Comparison of ENCODE assay signal across 16 mouse cellular contexts in genomic region chr4:124593210-124593609, GRCm38 (mm10). TPM values are rescaled to one million over a fixed set of nuclear protein-coding genes. Genes with fewer than 3 reads are reported as not detected.
"Had no signal": no experiment of that assay in that cellular context is flagged by ENCODE, and none has a peak within 500 bp of the region (broad histone marks: within the 10 kb centered on the region; RNA-seq: fewer than 3 reads in every experiment).

No protein-coding gene starts in this region.

- H3K4me3 ChIP-seq: kidney, embryonic 15.5 days; limb, embryonic 10.5 days; megakaryocyte, embryonic 14.5 days; midbrain, embryonic 12.5 days had no signal

- DNase-seq: kidney, postnatal 14 days; layer of hippocampus, adult 9-11 months; lung, embryonic 14.5 days; lung, postnatal 10 days; thymus, postnatal 4 days had no signal

- H3K9ac ChIP-seq: kidney, embryonic 15.5 days; lung, embryonic 14.5 days; midbrain, embryonic 12.5 days had no signal

- H3K36me3 ChIP-seq: kidney, embryonic 15.5 days; limb, embryonic 10.5 days; midbrain, embryonic 12.5 days had no signal

- H3K4me2 ChIP-seq: kidney, embryonic 15.5 days; liver, embryonic 11.5 days; lung, embryonic 14.5 days; midbrain, embryonic 12.5 days had no signal

- H3K27ac ChIP-seq: kidney, embryonic 15.5 days; limb, embryonic 10.5 days; macrophage; midbrain, embryonic 12.5 days; stomach, postnatal 0 days had no signal

- H3K9me3 ChIP-seq: kidney, embryonic 15.5 days; limb, embryonic 10.5 days; megakaryocyte, embryonic 14.5 days; midbrain, embryonic 12.5 days had no signal

- ATAC-seq: midbrain, embryonic 16.5 days had no signal

- H3K4me1 ChIP-seq: limb, embryonic 10.5 days; megakaryocyte, embryonic 14.5 days had no signal

RNA-seq across cellular contexts. Expression of gene 3100002H09Rik, which starts 17.4 kb away (rescaled TPM):
- polyA plus RNA-seq: kidney, embryonic 15.5 days; large intestine, adult 2 months; limb, embryonic 10.5 days; limb, embryonic 14.5 days; liver, embryonic 11.5 days; liver, embryonic 16.5 days; lung, embryonic 14.5 days; stomach, postnatal 0 days had no signal
